Mouse (Mus musculus) c-Kit-negative CD71-positive TER-119-positive erythroid progenitor cells, embryonic 14.5 days (primary cell): ENCODE data around the gene Ywhah.
"Not testable (repeated sequence)": the region's sequence is repeated elsewhere in the genome, so short reads cannot be mapped to it uniquely, and the experiment has no call there.

ENCODE experiments used
- DNase-seq: peaks from one replicate; pipeline ENCODE4 v3.0.0-alpha.2; 2013; ENCODE audit warnings: low read depth, low spot score

Gene Ywhah

GRCm38 (mm10) chr5:33011132-33012106 is 7.2 kb upstream of the Ywhah start:
- no peak for DNase-seq

GRCm38 (mm10) chr5:33014096-33014495 is 4.5 kb upstream of the Ywhah start:
- DNase-seq = no peak

GRCm38 (mm10) chr5:33015579-33015978 is 3.0 kb upstream of the Ywhah start:
- DNase-seq = no peak

- no peak for DNase-seq
Observed at GRCm38 (mm10) chr5:33018189-33018560, 441 bp upstream of the Ywhah start.

- no peak for DNase-seq
Observed at GRCm38 (mm10) chr5:33019426-33019821, 808 bp downstream of the Ywhah start.

GRCm38 (mm10) chr5:33021622-33022021 is 3.0 kb downstream of the Ywhah start:
- no peak for DNase-seq

- DNase-seq = no peak
Observed at GRCm38 (mm10) chr5:33023337-33023736, 4.7 kb downstream of the Ywhah start.

- no peak for DNase-seq
Observed at GRCm38 (mm10) chr5:33024474-33024873, 5.9 kb downstream of the Ywhah start.

GRCm38 (mm10) chr5:33028656-33029055 is 10.0 kb downstream of the Ywhah start:
- DNase-seq = no peak

GRCm38 (mm10) chr5:33030425-33031175 is 12.0 kb downstream of the Ywhah start:
- no peak for DNase-seq

GRCm38 (mm10) chr5:33032036-33032773 is 13.6 kb downstream of the Ywhah start:
- DNase-seq = no peak

GRCm38 (mm10) chr5:33033121-33033520 is 14.5 kb downstream of the Ywhah start:
- peak; percentile 71 for DNase-seq

GRCm38 (mm10) chr5:33033633-33034032 is 15.0 kb downstream of the Ywhah start:
- DNase-seq = not testable (repeated sequence)

- DNase-seq = no peak
Observed at GRCm38 (mm10) chr5:33034100-33034499, 15.5 kb downstream of the Ywhah start.

GRCm38 (mm10) chr5:33034916-33035315 is 16.3 kb downstream of the Ywhah start:
- no peak for DNase-seq

- no peak for DNase-seq
Observed at GRCm38 (mm10) chr5:33038656-33039509, 20.3 kb downstream of the Ywhah start.

- no peak for DNase-seq
Observed at GRCm38 (mm10) chr5:33039510-33039911, 20.9 kb downstream of the Ywhah start.

GRCm38 (mm10) chr5:33040735-33041134 is 22.1 kb downstream of the Ywhah start:
- DNase-seq = not testable (repeated sequence)

- DNase-seq = no peak
Observed at GRCm38 (mm10) chr5:33043397-33043796, 24.8 kb downstream of the Ywhah start.

GRCm38 (mm10) chr5:33044636-33045315 is 26.2 kb downstream of the Ywhah start:
- DNase-seq = no peak
